Mouse (Mus musculus): Measurements from ENCODE around the gene Klk1b26. TPM values are rescaled to one million over a fixed set of nuclear protein-coding genes. Genes with fewer than 3 reads are reported as not detected.
"Not testable (repeated sequence)": the region's sequence is repeated elsewhere in the genome, so short reads cannot be mapped to it uniquely, and the experiment has no call there.

Klk1b26 gene
- not detected for total RNA-seq (2021)
- long read RNA-seq, experiment 1 = 0 reads
- long read RNA-seq, experiment 2 = 0 reads

GRCm38 (mm10) chr7:44011868-44012267 lies at the start of gene Klk1b26:
Gene Klk1b26 (plus strand): TSS chr7:44012168.
- intact Hi-C loops (cut with DNase I); H3K27ac ChIP-seq; H3K4me3 ChIP-seq; DNase-seq (ENCODE audit: extremely low spot score in 1 of 2, low spot score in 2 of 2): not testable (repeated sequence)

DNA sequence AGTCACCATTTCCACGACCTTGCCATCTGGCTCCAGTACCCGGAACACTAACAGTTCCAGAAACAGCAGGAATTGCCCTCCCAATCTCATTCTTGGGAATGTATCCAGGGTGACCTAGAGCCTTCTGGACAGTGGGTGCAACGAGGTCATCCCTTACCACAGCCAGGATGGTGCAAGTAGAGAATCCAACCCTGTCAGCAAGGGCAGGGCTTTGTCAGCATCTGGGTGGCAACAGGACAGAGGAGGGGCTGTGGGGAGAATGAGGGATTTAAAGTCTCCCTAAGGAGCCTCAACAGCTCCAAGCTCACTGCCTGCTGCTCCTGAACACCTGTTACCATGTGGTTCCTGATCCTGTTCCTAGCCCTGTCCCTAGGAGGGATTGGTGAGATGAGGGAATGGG lies 45.5 kb upstream of the Klk1b26 start, which contains the start of gene Klk1b1:
Klk1b1 (plus strand) TSS at position 301 of the 400 bp plus-strand sequence.
- intact Hi-C loops (cut with DNase I) = no loop called here

DNA sequence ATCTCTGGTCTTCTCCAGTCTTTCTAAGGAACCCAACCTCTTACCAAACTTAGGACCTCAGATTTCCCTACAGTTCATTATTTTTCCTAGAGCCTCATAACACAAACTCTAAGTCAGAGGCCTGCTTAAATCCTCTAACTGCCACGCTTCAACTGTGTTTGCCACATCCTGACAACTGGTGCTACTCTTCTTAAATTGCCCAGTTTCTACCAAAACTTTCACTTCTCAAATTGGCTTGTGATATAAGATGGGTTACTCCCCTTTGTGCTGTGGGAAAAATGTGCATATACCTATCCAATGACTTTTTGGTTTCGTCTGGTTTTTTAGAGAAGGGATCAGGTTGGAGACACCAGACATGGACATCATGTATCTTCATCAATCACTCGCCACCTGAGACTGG lies 44.9 kb upstream of the Klk1b26 start:
- no peak for TF ChIP-seq CTCF (IDR thresholded peaks at IDR 0.05)
- Histone ChIP-seq H3K27ac (no peak overlapping the region), H3K4me3 (no peak overlapping the region)
- intact Hi-C loops (cut with DNase I) = no loop called here
- no peak for DNase-seq (ENCODE audit: extremely low spot score in 1 of 2, low spot score in 2 of 2)

More for the DNA sequence above, 45.5 kb upstream of the Klk1b26 start, which contains the start of gene Klk1b1:
- Histone ChIP-seq H3K27ac (no peak within 1 kb of the TSS), H3K4me3 (no peak within 1 kb of the TSS)
- TF ChIP-seq CTCF (IDR thresholded peaks at IDR 0.05) = no peak
- no peak for DNase-seq (ENCODE audit: extremely low spot score in 1 of 2, low spot score in 2 of 2)

DNA sequence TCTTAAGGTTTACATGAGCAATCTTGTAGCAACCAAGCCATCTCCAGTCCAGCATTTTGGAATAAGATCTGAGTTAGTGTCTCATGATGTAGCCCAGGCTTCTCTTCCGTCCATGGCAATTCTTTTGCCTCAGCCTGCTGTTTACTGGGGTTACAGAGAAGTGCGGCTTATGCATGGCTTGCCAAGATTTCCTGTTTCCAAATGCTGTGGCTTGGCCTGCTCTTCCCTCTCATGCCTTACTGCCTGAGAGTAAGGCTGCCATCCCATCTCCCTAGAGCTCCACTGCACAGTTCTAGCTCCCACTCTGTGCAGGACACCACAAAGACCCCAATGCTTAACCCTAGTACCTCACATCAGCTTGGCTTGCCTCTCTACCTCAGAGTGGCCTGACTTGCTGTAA lies 44.4 kb upstream of the Klk1b26 start:
- DNase-seq (ENCODE audit: extremely low spot score in 1 of 2, low spot score in 2 of 2) = no peak
- H3K4me3 ChIP-seq = no peak overlapping the region
- H3K27ac ChIP-seq = no peak overlapping the region
- intact Hi-C loops (cut with DNase I) = no loop called here
- no peak for TF ChIP-seq CTCF (IDR thresholded peaks at IDR 0.05)

DNA sequence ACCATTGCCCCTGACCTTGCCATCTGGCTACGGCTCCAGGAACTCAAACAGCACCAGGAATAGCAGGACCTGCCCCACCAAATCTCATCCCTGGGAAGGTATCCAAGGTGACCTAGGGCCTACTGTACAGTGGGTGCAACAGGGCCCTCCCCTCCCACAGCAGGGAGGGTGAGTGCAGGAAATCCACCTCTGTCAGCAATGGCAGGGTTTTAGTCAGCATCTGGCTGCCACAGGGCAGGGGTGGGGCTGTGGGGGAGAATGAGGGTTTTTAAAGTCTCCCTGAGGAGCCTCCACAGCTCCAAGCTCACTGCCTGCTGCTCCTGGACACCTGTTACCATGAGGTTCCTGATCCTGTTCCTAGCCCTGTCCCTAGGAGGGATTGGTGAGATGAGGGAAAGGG lies 36.2 kb upstream of the Klk1b26 start, which contains the start of gene Klk1b9:
Klk1b9 (plus strand) TSS at position 301 of the 400 bp plus-strand sequence.
- intact Hi-C loops (cut with DNase I); DNase-seq (ENCODE audit: extremely low spot score in 1 of 2, low spot score in 2 of 2): not testable (repeated sequence)

DNA sequence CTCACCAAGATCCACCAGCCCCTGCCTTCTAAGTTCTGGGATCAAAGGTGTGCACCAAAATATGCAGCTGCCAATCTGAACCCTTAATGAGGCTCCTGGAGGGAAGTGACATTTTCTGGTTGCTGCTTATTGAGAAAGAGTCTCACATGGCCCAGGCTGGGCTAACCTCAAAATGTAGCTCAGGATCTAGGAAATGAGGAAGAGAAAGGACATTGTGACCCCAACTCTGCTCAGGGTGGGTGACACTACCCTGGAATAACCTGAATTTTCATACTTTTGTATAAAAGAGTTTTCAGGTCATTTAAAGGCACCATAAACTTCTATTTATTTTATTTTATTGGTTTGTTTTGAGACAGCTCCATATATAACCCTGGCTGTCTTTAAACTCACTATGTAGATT lies 26.3 kb upstream of the Klk1b26 start:
- no peak for DNase-seq (ENCODE audit: extremely low spot score in 1 of 2, low spot score in 2 of 2)
- Histone ChIP-seq H3K4me3 (no peak overlapping the region), H3K27ac (no peak overlapping the region)
- intact Hi-C loops (cut with DNase I) = no loop called here
- TF ChIP-seq CTCF (IDR thresholded peaks at IDR 0.05) = no peak

More for the DNA sequence above, 36.2 kb upstream of the Klk1b26 start, which contains the start of gene Klk1b9:
- H3K27ac ChIP-seq, H3K4me3 ChIP-seq: not testable (repeated sequence)

DNA sequence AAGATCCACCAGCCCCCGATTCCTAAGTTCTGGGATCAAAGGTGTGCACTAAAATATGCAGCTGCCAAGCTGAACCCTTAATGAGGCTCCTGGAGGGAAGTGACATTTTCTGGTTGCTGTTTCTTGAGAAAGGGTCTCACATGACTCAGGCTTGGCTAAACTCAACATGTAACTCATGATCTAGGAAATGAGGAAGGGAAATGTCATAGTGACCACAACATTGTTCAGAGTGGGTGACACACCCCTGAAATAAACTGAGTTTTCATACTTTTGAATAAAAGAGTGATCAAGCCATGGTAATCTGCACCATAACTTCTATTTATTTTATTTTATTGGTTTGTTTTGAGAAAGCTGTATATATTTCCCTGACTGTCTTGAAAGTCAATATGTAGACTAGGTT lies 17.1 kb upstream of the Klk1b26 start:
- DNase-seq (ENCODE audit: extremely low spot score in 1 of 2, low spot score in 2 of 2); H3K27ac ChIP-seq; H3K4me3 ChIP-seq; intact Hi-C loops (cut with DNase I): not testable (repeated sequence)

DNA sequence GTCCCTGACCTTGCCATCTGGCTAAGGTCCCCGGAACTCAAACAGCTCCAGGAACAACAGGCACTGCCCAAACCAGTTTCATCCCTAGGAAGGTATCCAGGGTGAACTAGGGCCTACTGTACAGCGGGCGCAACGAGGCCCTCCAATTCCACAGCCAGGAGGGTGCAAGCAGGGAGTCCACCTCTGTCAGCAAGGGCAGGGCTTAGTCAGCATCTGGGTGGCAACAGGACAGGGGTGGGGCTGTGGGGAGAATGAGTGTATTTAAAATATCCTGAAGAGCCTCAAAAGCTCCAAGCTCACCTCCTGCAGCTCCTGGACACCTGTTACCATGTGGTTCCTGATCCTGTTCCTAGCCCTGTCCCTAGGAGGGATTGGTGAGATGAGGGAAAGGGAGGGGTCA lies 16.4 kb upstream of the Klk1b26 start, which contains the start of gene Klk1b11:
Klk1b11 (plus strand) TSS at position 301 of the 400 bp plus-strand sequence.
- H3K4me3 ChIP-seq; H3K27ac ChIP-seq; DNase-seq (ENCODE audit: extremely low spot score in 1 of 2, low spot score in 2 of 2); intact Hi-C loops (cut with DNase I): not testable (repeated sequence)

DNA sequence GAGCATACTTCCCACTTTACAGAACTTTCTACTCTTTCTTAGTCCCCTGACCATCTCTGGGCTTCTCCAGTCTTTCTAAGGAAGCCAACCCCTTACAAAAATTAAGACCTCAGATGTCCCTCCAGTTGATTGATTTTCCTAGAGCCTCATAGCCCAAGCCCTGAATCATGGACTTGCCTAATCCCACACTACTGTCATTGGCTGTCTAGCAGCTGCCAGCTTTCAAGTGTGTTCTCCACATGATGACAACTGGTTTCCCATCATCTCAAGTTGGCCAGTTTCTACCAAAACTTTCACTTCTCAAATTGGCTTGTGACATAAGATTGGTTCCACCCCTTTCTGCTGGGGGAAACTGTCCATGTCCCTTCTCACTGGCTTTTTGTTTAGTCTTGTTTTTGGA lies 7.1 kb upstream of the Klk1b26 start:
- DNase-seq (ENCODE audit: extremely low spot score in 1 of 2, low spot score in 2 of 2) = no peak

DNA sequence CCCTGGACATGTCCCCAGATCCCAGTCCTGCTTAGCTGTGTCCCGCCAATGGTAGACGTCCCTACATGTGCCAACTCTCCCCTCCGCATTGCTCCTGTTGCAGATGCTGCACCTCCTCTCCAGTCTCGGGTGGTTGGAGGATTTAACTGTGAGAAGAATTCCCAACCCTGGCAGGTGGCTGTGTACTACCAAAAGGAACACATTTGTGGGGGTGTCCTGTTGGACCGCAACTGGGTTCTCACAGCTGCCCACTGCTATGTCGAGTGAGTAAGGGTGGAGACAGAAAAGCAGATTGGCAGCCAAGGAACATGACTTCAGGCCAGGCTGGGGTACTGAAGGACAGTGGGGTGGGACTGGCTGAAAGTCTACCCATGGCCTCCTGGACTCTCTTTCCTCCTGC lies 2.7 kb downstream of the Klk1b26 start:
- peak in 1 of 2 experiments; percentile 18 for DNase-seq (ENCODE audit: extremely low spot score in 1 of 2, low spot score in 2 of 2)
- intact Hi-C loops (cut with DNase I); H3K27ac ChIP-seq; H3K4me3 ChIP-seq: not testable (repeated sequence)

More for the DNA sequence above, 7.1 kb upstream of the Klk1b26 start:
- TF ChIP-seq CTCF (IDR thresholded peaks at IDR 0.05) = no peak
- intact Hi-C loops (cut with DNase I) = no loop called here
- no peak overlapping the region for H3K27ac ChIP-seq
- no peak overlapping the region for H3K4me3 ChIP-seq

- intact Hi-C loops (cut with DNase I) = no loop called here
- Histone ChIP-seq H3K27ac (no peak overlapping the region), H3K4me3 (no peak overlapping the region)
- TF ChIP-seq CTCF (IDR thresholded peaks at IDR 0.05) = no peak
- DNase-seq (ENCODE audit: extremely low spot score in 1 of 2, low spot score in 2 of 2) = no peak
Measured at GRCm38 (mm10) chr7:44015071-44015470, 3.1 kb downstream of the Klk1b26 start.

DNA sequence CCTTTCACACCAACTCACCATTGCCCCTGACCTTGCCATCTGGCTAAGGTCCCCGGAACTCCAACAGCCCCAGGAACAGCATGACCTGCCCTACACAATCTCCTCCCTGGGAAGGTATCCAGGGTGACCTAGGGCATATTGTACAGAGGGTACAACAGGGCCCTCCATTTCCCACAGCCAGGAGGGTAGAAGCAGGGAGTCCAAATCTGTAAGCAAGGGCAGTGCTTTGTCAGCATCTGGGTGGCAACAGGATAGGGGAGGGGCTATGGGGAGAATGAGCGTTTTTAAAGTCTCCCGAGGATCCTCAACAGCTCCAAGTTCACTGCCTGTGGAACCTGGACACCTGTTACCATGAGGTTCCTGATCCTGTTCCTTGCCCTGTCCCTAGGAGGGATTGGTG lies 40.0 kb downstream of the Klk1b26 start, which contains the start of gene Klk1b27:
Klk1b27 (plus strand) TSS at position 301 of the 400 bp plus-strand sequence.
- H3K27ac ChIP-seq; DNase-seq (ENCODE audit: extremely low spot score in 1 of 2, low spot score in 2 of 2); intact Hi-C loops (cut with DNase I); H3K4me3 ChIP-seq: not testable (repeated sequence)

Other genes with a start within 250 kb of the Klk1b26 start
- not detected for gene Klk12, start 243.3 kb upstream of the Klk1b26 start, total RNA-seq (2021)
- not detected for gene Klk11, start 237.6 kb upstream of the Klk1b26 start, total RNA-seq (2021)
- not detected for gene Klk10, start 231.1 kb upstream of the Klk1b26 start, total RNA-seq (2021)
- gene Klk9, start 220.3 kb upstream of the Klk1b26 start, total RNA-seq (2021) = not detected
- gene Klk8, start 214.6 kb upstream of the Klk1b26 start, total RNA-seq (2021) = 1 to 10 TPM; 2.3 to 3.7 TPM
- gene Klk7, start 200.9 kb upstream of the Klk1b26 start, total RNA-seq (2021) = not detected
- gene Klk6, start 187.7 kb upstream of the Klk1b26 start, total RNA-seq (2021) = 1 to 10 TPM in 1 of 2 experiments, not detected in 1; 2.0 TPM
- gene Klk5, start 170.2 kb upstream of the Klk1b26 start, total RNA-seq (2021) = not detected
- gene Klk4, start 131.0 kb upstream of the Klk1b26 start, total RNA-seq (2021) = not detected
- not detected for gene Klk15, start 78.4 kb upstream of the Klk1b26 start, total RNA-seq (2021)
- gene Klk1b8, start 61.5 kb upstream of the Klk1b26 start, total RNA-seq (2021) = not detected
- gene Klk1b1, start 45.4 kb upstream of the Klk1b26 start, total RNA-seq (2021) = not detected
- gene Klk1b9, start 36.1 kb upstream of the Klk1b26 start, total RNA-seq (2021) = not detected
- gene Klk1b11, start 16.3 kb upstream of the Klk1b26 start, total RNA-seq (2021) = not detected
- gene Klk1b27, start 40.1 kb downstream of the Klk1b26 start, total RNA-seq (2021) = not detected
- gene Klk1b21, start 90.2 kb downstream of the Klk1b26 start, total RNA-seq (2021) = not detected
- not detected for gene Klk1b22, start 100.5 kb downstream of the Klk1b26 start, total RNA-seq (2021)
- gene Klk1b16, start 124.6 kb downstream of the Klk1b26 start, total RNA-seq (2021) = not detected
- gene Klk1b24, start 176.1 kb downstream of the Klk1b26 start, total RNA-seq (2021) = not detected
- gene Klk1b3, start 186.0 kb downstream of the Klk1b26 start, total RNA-seq (2021) = not detected
- gene Klk1b4, start 195.3 kb downstream of the Klk1b26 start, total RNA-seq (2021) = not detected
- gene Klk1b5, start 203.8 kb downstream of the Klk1b26 start, total RNA-seq (2021) = not detected
- not detected for gene Klk1, start 213.2 kb downstream of the Klk1b26 start, total RNA-seq (2021)
- gene Gm36864, start 224.0 kb downstream of the Klk1b26 start, total RNA-seq (2021) = not detected
- gene 1700028J19Rik, start 234.5 kb downstream of the Klk1b26 start, total RNA-seq (2021) = 1 to 10 TPM; 1.2 to 1.3 TPM
- 10 to 100 TPM; 70.1 to 80.9 TPM for gene 2410002F23Rik, start 234.6 kb downstream of the Klk1b26 start, total RNA-seq (2021)
- not detected for gene Acp4, start 245.2 kb downstream of the Klk1b26 start, total RNA-seq (2021)
- not detected for gene Gm15517, start 249.3 kb downstream of the Klk1b26 start, total RNA-seq (2021)

Data from left cerebral cortex, adult 2 months (tissue).